Mouse (Mus musculus) erythroblast, embryonic 14.5 days (primary cell): ENCODE measurements around the gene Bgn.

Source experiments
- GATA1 ChIP-seq: IDR thresholded peaks from 2 replicates; pipeline ENCODE4 v1.6.1; 2012; ENCODE audit warnings: low read length, inconsistent platforms, mixed read lengths
- TAL1 ChIP-seq: IDR thresholded peaks from 3 replicates; pipeline ENCODE4 v1.6.1; 2012; ENCODE audit warnings: low read length, inconsistent platforms, mixed read lengths

DNA sequence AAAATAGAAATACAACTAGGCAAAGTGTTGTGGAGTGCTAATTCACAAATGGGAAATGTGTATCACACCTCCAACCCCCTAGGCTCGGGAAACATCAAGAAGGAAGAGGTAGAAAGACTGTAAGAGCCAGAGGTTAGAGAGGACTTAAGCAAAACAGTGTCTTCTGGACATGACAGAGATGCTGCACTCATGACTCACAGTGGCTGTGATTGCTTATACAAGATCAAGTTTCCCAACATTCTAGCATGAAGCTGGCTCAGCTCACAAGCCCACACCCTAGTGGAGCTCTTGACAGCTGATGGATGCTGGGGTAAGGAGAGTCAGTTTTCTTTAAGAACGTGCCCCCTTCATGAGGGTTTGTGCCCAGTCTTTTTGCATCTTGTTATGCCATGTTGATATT is 42.0 kb upstream of the Bgn start:
- TF ChIP-seq GATA1 (no peak), TAL1 (no peak)
